Mouse (Mus musculus) forebrain, embryonic 14.5 days (tissue): ENCODE results near the gene Kbtbd8. TPM values are rescaled to one million over a fixed set of nuclear protein-coding genes. Genes with fewer than 3 reads are reported as not detected.

Source experiments
- ATAC-seq: fragments of 200-750 bp; cut with Nextera tagmentation; 2 replicates; pipeline ENCODE4 v1.8.0; 2017; ENCODE audit warnings: mild to moderate bottlenecking, moderate library complexity
- DNase-seq: peaks from one replicate; pipeline ENCODE4 v3.0.0-alpha.2; 2015; ENCODE audit warnings: low spot score
- H3K27ac ChIP-seq: fragments of 300-500 bp; sonication (generic); 2 replicates; pipeline ENCODE4 v1.5.1; 2014; ENCODE audit warnings: low read depth, mild to moderate bottlenecking, control low read depth, low read length, moderate library complexity
- H3K27me3 ChIP-seq: fragments of 300-500 bp; sonication (generic); replicated peaks from 2 replicates; pipeline ENCODE4 v1.6.1; 2014; ENCODE audit warnings: low read length, control low read depth, mixed read lengths; ENCODE audit not compliant: control insufficient read depth, insufficient read depth
- H3K36me3 ChIP-seq: fragments of 300-500 bp; sonication (generic); 2 replicates; pipeline ENCODE4 v1.6.1; 2014; ENCODE audit warnings: low read length, control low read depth; ENCODE audit not compliant: control insufficient read depth, insufficient read depth
- H3K4me1 ChIP-seq: fragments of 300-500 bp; sonication (generic); 2 replicates; pipeline ENCODE4 v1.6.1; 2014; ENCODE audit warnings: antibody characterized with exemption, low read length, control low read depth; ENCODE audit not compliant: control insufficient read depth, insufficient read depth
- H3K4me2 ChIP-seq: fragments of 300-500 bp; sonication (generic); 2 replicates; pipeline ENCODE4 v1.6.1; 2014; ENCODE audit warnings: mild to moderate bottlenecking, control low read depth, low read length
- H3K4me3 ChIP-seq: fragments of 300-500 bp; sonication (generic); 2 replicates; pipeline ENCODE4 v1.5.1; 2014; ENCODE audit warnings: low read depth, low read length, control low read depth
- H3K9ac ChIP-seq: fragments of 300-500 bp; sonication (generic); 2 replicates; pipeline ENCODE4 v1.6.1; 2014; ENCODE audit warnings: mild to moderate bottlenecking, low read length, control low read depth, moderate library complexity
- H3K9me3 ChIP-seq: fragments of 300-500 bp; sonication (generic); replicated peaks from 2 replicates; pipeline ENCODE4 v1.6.1; 2016; ENCODE audit warnings: low read length, control low read depth, mixed read lengths; ENCODE audit not compliant: control insufficient read depth
- WGBS: fragments of 180-500 bp; shearing (Covaris S2); extraction: QIAGEN DNeasy Blood & Tissue Kit; methylation state at CpG from one replicate; pipeline ENCODE4 v1.1.7; 2014; 5-methylcytosine and 5-hydroxymethylcytosine counted together
- polyA plus RNA-seq: library from polyadenylated mRNA; unstranded; fragments of >200 nt; fragmentation: Nextera tagmentation; extraction: Ambion mirVana; gene quantifications from 2 replicates; pipeline ENCODE4 v1.2.1, GENCODE M21; 2014

The Kbtbd8 gene
- polyA plus RNA-seq, 1 experiment from 2014 or later: 6.1 TPM

GRCm38 (mm10) chr6:95109691-95110450 is 7.2 kb upstream of the Kbtbd8 start:
- Histone ChIP-seq H3K4me1 (no peaks in the 10 kb centered on the region), H3K4me3 (no peak overlapping the region), H3K27me3 (no peaks in the 10 kb centered on the region), H3K36me3 (no peaks in the 10 kb centered on the region), H3K27ac (no peak overlapping the region), H3K9ac (no peak overlapping the region), H3K4me2 (no peak overlapping the region), H3K9me3 (no peaks in the 10 kb centered on the region)
- 78% methylated on average over 6 of the region's 6 CpGs for WGBS
- ATAC-seq: no peak
- DNase-seq: no peak

DNA sequence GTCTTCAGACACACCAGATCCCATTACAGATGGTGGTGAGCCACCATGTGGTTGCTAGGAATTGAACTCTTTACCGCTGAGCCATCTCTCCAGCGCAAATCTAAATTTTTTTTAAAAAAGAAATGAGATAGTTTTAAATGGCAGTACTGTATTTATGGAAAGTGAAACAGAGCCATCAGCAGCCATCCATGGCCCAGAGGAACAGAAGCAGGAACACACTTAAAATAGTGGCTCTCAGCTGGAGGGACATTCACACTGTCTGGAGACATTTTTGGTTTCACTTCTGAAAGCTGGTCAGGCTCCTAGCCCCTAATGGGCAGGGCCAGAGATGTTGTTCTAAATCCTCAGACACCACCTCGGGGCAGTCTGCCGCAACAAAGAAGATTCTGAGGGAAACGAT is 5.0 kb upstream of the Kbtbd8 start:
- Histone ChIP-seq H3K4me3 (no peak overlapping the region), H3K27ac (no peak overlapping the region), H3K36me3 (no peaks in the 10 kb centered on the region), H3K27me3 (no peaks in the 10 kb centered on the region), H3K9ac (no peak overlapping the region), H3K4me2 (no peak overlapping the region), H3K4me1 (no peaks in the 10 kb centered on the region), H3K9me3 (no peaks in the 10 kb centered on the region)
- no peak for DNase-seq
- WGBS: 66% methylated on average over 5 of the region's 5 CpGs
- no peak for ATAC-seq

- Histone ChIP-seq H3K9ac (no peak overlapping the region), H3K4me1 (peaks cover 4% of the 10 kb centered on the region), H3K4me2 (no peak overlapping the region), H3K4me3 (no peak overlapping the region), H3K9me3 (no peaks in the 10 kb centered on the region), H3K27me3 (no peaks in the 10 kb centered on the region), H3K27ac (no peak overlapping the region), H3K36me3 (no peaks in the 10 kb centered on the region)
- ATAC-seq (no peak), DNase-seq (no peak)
- WGBS: 66% methylated on average over 8 of the region's 8 CpGs
These were observed 527 bp upstream of the Kbtbd8 start for GRCm38 (mm10) chr6:95116513-95116912.

DNA sequence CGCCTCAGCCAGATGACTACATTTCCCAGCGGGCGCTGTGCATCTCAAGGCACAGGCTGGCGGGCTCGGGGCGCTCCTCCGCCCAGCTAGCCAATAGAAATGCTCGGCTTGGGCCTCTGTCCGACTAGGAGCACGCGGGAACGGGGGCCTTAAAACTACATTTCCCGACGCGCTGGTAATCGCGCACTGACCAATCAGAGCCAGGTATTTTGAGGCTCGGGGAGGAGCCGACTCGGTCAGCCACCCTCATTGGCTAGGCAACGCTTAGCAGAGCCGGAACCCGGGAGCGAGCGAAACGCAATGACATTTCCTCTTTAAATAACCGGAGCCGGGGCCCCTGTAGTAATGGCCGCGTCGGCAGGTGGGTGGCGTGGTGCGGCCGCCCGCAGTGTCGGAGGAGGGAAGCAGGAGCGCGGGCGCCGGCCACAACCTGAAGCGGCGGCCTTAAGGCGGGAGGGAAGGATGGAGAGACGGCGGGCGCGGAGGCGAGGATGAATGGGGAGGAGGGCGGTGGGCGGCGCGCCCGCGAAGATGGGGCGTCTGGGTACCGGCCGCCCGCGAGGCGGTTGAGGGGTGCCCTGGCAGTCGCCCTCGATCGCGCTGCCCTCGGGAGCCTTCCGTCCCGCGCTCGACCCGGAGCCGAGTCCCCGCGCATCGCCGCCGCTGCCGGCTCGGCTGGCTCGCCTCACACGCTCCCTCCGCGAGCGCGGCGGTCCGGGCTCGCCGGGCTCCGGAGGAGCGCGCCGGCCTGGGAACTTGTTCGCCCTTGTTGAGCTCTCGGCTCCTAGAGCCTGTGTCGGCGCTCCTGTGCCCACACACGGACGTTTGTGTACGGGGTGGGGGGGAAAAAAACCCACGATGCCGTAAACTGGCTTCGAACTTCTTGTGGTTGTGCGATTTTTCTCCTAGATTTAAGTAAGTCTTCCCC is 838 bp downstream of the Kbtbd8 start:
- Histone ChIP-seq H3K4me3 (peak overlapping the region; percentile 70), H3K27ac (peak overlapping the region; percentile 31; the same call in 1 of the 2 replicates), H3K27me3 (no peaks in the 10 kb centered on the region), H3K4me1 (peaks cover 4% of the 10 kb centered on the region), H3K36me3 (peaks cover 8% of the 10 kb centered on the region; the same call in 1 of the 2 replicates), H3K4me2 (peak overlapping the region; percentile 64), H3K9ac (peak overlapping the region; percentile 75), H3K9me3 (no peaks in the 10 kb centered on the region)
- peak; percentile 100 for DNase-seq
- under 1% methylated on average over 102 of the region's 103 CpGs for WGBS
- ATAC-seq: peak; percentile 99

DNA sequence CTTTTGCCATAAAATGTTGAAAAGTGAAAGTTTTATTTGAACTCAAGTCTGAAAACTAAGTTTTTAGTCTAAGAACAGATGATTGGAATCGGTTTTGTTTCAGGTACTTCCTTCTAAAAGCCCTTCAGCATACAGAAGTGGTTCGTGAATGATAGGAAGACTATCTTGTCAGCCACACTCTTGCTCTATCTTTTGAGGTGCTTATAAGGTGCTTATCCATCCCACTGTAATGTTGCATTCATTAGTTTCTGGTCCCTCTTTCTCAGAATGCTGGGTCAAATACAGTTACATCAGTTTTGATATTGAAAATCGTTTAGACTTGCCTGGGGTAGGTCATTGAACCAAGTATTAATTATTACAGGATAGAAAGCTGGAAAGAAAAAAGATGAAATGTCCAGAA is 2.3 kb downstream of the Kbtbd8 start:
- WGBS: 84% methylated on average over 3 of the region's 3 CpGs
- Histone ChIP-seq H3K9ac (no peak overlapping the region), H3K4me2 (peak overlapping the region; percentile 10; the same call in 1 of the 2 replicates), H3K4me1 (peaks cover 6% of the 10 kb centered on the region), H3K27ac (no peak overlapping the region), H3K9me3 (no peaks in the 10 kb centered on the region), H3K27me3 (no peaks in the 10 kb centered on the region), H3K36me3 (peaks cover 17% of the 10 kb centered on the region; the same call in 1 of the 2 replicates), H3K4me3 (no peak overlapping the region)
- ATAC-seq: no peak
- DNase-seq: no peak

GRCm38 (mm10) chr6:95149931-95150534 is 33.0 kb downstream of the Kbtbd8 start:
- Histone ChIP-seq H3K4me2 (no peak overlapping the region), H3K9me3 (no peaks in the 10 kb centered on the region), H3K36me3 (no peaks in the 10 kb centered on the region), H3K9ac (no peak overlapping the region), H3K4me1 (no peaks in the 10 kb centered on the region), H3K27ac (no peak overlapping the region), H3K27me3 (no peaks in the 10 kb centered on the region), H3K4me3 (no peak overlapping the region)
- DNase-seq (no peak), ATAC-seq (no peak)
- WGBS: 61% methylated on average over 6 of the region's 6 CpGs

DNA sequence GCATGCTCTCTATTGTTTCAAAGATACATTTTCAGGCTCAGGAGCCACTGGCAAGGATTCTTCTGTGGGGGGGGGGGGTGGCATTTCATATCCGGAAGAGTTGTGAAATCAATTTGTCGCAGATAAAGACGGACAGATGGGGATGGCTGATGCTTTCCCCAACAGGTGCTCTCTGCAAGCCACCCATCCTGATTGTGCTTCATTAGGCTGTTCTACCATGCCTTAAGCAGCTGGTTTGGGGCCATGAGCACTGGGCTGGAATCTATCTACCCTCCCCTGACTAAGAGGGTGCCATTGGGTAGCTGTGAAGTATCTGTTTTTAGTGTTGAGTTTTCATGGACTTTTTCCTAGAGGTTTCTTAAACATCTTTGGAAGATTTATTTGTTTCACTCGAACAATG is 33.8 kb downstream of the Kbtbd8 start:
- no peak overlapping the region for H3K4me2 ChIP-seq
- 86% methylated on average over 4 of the region's 4 CpGs for WGBS
- no peak overlapping the region for H3K9ac ChIP-seq
- no peaks in the 10 kb centered on the region for H3K4me1 ChIP-seq
- DNase-seq: no peak
- H3K9me3 ChIP-seq: no peaks in the 10 kb centered on the region
- no peak for ATAC-seq
- H3K27me3 ChIP-seq: no peaks in the 10 kb centered on the region
- no peaks in the 10 kb centered on the region for H3K36me3 ChIP-seq
- H3K27ac ChIP-seq: no peak overlapping the region
- no peak overlapping the region for H3K4me3 ChIP-seq

DNA sequence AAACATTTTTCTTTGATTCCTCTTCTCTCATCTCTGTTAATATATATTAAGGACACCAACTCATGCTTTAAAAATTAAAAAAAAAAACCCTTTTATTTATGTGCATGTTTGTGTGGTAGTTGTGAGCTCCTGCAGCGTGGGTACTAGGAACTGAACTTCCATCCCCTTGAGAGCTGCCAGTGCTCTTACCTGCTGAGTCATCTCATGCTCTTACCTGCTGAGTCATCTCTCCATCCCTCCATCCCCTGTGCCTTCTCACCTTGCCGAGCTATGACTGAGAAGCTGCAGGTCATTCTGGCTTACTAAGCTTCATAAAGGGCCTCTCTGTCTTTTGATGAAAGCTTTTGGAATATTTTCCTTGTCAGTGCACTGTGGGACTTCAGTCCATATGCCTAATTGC is 34.5 kb downstream of the Kbtbd8 start:
- Histone ChIP-seq H3K27me3 (no peaks in the 10 kb centered on the region), H3K27ac (no peak overlapping the region), H3K9ac (no peak overlapping the region), H3K36me3 (no peaks in the 10 kb centered on the region), H3K4me2 (no peak overlapping the region), H3K4me1 (no peaks in the 10 kb centered on the region), H3K9me3 (no peaks in the 10 kb centered on the region), H3K4me3 (no peak overlapping the region)
- ATAC-seq (no peak), DNase-seq (no peak)
- WGBS: 72% methylated on average over 2 of the region's 2 CpGs
